Mouse (Mus musculus): Measurements from ENCODE around the gene Dyrk1a. TPM values are rescaled to one million over a fixed set of nuclear protein-coding genes. Genes with fewer than 3 reads are reported as not detected.

The Dyrk1a gene
- polyA plus RNA-seq (2016; fragmentation: Nextera tagmentation; extraction: Ambion mirVana), result 9.8 and 11.6 TPM in 2 replicates

DNA sequence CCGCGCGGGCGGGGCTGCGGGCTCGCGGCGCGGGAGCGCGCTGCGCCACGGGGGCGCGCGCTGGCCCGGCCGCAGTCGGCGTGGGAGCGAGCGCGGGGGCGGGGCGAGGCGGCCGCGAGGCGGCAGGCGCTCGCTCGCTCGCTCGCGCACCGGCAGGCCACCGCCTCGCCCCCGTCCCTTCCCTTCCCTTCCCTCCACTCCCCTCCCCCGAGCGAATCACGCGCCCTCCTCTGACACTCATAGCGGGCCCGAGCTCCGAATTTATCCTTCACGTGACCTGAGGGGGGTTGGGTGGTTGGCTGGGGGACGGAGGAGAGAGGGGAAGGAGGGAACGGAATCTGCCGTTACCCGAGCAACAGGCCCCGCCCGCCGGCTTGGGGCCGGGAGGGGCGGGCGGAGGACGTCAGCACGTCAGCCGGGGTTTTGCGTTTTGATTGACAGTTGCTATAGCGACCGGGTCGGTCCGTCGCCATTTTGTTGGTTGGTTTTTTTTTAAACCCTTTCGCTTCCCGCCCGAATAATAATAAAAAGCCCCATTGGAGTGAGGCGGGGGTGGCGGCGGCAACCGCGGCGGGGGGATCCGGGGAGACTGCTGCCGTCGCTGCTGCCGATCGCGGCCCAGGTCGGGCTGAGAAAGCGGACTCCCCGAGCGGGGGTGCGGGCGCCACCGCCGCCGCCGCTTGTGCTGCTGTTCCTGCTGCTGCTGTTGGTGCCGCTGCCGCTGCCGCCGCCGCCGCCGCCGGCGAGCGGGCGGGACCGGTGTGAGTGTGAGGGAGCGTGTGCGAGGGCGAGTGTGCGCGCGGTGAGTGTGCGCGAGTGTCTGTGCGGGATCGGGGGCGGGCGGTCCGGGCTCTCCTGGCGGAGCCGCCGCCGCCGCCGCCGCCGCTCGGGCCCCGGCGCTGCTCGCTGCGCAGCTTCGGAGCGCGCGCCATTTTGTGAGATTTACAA lies at the start of gene Dyrk1a:
Gene Dyrk1a (plus strand): TSS at position 782 of the 948 bp plus-strand sequence.
- Histone ChIP-seq H3K27ac (peak within 1 kb of the TSS; percentile 100), H3K9me3 (no peaks in the 10 kb centered on the region), H3K9ac (replicated peaks) (peak within 1 kb of the TSS; percentile 99), H3K36me3 (no peaks in the 10 kb centered on the region), H3K4me1 (replicated peaks) (peaks cover 28% of the 10 kb centered on the region), H3K27me3 (no peaks in the 10 kb centered on the region), H3K4me3 (replicated peaks) (peak within 1 kb of the TSS; percentile 97), H3K4me2 (peak within 1 kb of the TSS; percentile 79)
- under 1% methylated on average over 114 of the region's 133 CpGs for WGBS
- ATAC-seq (ENCODE audit: insufficient number of reproducible peaks, insufficient read depth, low FRiP score, low TSS enrichment, low read depth), result peak; percentile 94

DNA sequence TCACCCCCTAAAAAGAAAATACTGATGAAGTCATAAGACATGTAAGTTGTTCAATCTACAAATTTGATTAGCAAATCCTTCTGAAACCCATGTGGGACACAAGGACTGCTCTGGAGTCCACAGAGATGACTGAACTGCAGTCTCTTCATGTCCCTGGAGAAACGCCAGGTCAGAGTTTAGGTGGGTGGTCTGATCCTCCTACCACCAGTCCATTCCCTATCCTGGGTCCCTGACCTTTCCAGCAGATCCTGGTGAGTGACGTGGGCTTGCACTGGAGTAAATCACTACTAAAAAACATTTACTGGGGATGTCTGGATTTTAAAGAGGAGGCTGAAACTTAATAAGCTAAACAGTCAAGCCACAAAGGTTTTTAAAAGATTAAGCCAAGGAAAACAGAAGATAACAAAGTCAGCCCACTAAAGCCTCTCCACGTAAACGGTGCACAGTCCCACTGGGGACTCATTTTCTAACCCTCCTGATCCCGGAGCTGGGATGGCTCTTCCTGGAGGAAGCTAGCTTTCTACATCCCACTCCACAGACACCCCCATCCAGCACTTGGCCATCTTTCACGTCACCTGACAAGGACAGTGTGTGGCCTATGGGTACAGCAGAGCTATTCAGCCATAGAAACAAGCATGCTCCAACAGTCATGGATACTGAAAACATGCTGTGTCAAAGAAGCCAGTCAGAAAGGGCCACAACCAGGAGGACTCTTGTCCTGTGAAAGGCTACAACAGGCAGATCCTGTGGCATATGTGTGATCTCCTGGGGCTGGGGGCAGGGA lies 46.0 kb upstream of the Dyrk1a start:
- no peak overlapping the region for H3K9ac ChIP-seq (replicated peaks)
- H3K4me3 ChIP-seq (replicated peaks), result no peak overlapping the region
- no peak overlapping the region for H3K27ac ChIP-seq
- H3K27me3 ChIP-seq, result no peaks in the 10 kb centered on the region
- ATAC-seq (ENCODE audit: insufficient number of reproducible peaks, insufficient read depth, low FRiP score, low TSS enrichment, low read depth), result no peak
- peaks cover 28% of the 10 kb centered on the region for H3K4me1 ChIP-seq (replicated peaks)
- H3K36me3 ChIP-seq, result 0 out of 2 replicates have a peak, but pooled peaks cover 3% of the 10 kb centered on the region
- 51% methylated on average over 6 of the region's 6 CpGs for WGBS
- H3K4me2 ChIP-seq, result no peak overlapping the region
- no peaks in the 10 kb centered on the region for H3K9me3 ChIP-seq

DNA sequence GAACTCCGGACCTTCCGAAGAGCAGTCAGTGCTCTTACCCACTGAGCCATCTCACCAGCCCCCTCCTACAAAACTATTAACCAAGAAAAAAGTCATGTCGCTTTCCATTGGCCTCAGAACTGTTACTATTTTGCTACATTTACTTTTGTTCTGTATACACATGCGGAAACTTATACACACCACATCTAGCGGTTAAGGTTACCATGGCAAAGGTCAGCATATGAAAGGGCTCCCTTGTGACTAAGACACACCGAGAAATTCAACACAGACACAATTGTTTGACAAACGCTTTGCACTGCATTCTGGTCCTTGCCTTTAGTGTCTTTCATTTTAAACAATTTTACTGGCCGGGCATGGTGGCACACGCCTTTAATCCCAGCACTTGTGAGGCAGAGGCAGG lies 45.1 kb upstream of the Dyrk1a start:
- no peak overlapping the region for H3K4me3 ChIP-seq (replicated peaks)
- ATAC-seq (ENCODE audit: insufficient number of reproducible peaks, insufficient read depth, low FRiP score, low TSS enrichment, low read depth), result no peak

DNA sequence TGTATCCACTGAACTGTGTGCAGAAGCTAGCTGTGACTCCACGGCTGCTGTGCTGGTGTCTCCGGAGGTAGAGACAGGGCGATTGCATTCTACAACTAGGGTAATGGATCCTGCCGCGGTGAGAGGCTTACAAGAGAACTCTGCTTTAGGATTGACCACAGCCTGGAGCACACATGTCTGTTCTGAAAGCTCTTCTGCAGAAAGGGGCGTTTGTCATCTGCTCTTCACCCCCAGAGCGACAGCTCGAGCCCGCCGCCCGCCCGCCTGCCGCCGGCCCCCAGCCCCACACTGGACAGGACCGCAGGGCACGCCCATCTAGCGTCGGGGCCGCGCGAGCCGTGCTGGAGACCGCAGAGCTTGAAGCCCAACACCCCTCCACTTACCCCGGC lies 43.9 kb upstream of the Dyrk1a start:
- no peaks in the 10 kb centered on the region for H3K9me3 ChIP-seq
- no peaks in the 10 kb centered on the region for H3K27me3 ChIP-seq
- H3K4me3 ChIP-seq (replicated peaks), result peak overlapping the region; percentile 72
- peak overlapping the region; percentile 93 for H3K27ac ChIP-seq
- H3K9ac ChIP-seq (replicated peaks), result peak overlapping the region; percentile 74
- H3K36me3 ChIP-seq, result no peaks in the 10 kb centered on the region
- peaks cover 24% of the 10 kb centered on the region for H3K4me1 ChIP-seq (replicated peaks)
- H3K4me2 ChIP-seq, result peak overlapping the region; percentile 66
- peak; percentile 80 for ATAC-seq (ENCODE audit: insufficient number of reproducible peaks, insufficient read depth, low FRiP score, low TSS enrichment, low read depth)
- WGBS, result under 1% methylated on average over 24 of the region's 24 CpGs

More for the DNA sequence above, 45.1 kb upstream of the Dyrk1a start:
- WGBS, result 89% methylated on average over 9 of the region's 9 CpGs
- H3K4me1 ChIP-seq (replicated peaks), result peaks cover 24% of the 10 kb centered on the region
- H3K27ac ChIP-seq, result no peak overlapping the region
- no peaks in the 10 kb centered on the region for H3K27me3 ChIP-seq
- H3K9me3 ChIP-seq, result no peaks in the 10 kb centered on the region
- H3K4me2 ChIP-seq, result peak overlapping the region; percentile 66; the same call in 1 of the 2 replicates
- H3K9ac ChIP-seq (replicated peaks), result no peak overlapping the region
- no peaks in the 10 kb centered on the region for H3K36me3 ChIP-seq

DNA sequence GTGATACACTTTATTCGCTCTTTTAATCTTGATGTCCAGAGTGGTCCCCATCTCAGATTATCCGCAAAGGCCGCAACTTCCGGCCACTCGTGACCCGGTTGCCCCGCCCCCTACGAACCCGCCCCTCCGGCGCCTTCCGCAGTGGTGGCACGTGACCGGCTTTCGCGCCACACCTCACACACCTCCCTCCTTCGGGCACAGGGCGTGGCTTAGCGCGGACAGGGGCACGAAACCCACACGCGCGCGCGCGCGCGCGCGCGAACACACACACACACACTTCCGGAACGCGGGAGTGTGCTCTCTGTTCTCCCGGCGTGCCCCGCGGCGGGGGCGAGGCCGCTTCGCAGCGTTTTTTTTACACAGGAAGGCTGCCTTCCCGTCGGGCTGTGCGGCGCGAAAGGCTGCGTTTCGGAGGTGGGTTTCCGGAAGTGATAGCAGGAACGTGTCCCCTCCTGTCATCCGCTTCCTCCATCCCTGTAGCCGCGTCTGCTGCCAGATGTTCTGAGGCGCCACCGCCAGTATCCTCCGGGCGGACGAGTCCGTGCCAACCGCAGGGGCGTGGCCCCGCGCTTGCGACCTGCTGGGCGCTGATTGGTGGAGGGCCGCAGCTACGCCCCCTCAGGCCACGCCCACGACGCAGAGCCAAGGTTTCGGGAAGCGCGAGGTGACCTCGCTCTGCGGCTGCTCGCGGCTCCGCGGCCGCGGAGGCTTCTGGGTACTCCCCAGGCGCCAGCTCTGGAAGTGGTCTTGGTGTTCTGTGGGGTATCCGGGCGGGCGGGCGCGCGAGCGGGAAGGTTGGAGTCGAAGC lies 43.3 kb upstream of the Dyrk1a start, which contains the start of gene Vps26c:
Gene Vps26c (minus strand): TSS at position 487 of the 808 bp plus-strand sequence.
- no peaks in the 10 kb centered on the region for H3K9me3 ChIP-seq
- under 1% methylated on average over 92 of the region's 93 CpGs for WGBS
- peak within 1 kb of the TSS; percentile 74 for H3K9ac ChIP-seq (replicated peaks)
- H3K36me3 ChIP-seq, result no peaks in the 10 kb centered on the region
- ATAC-seq (ENCODE audit: insufficient number of reproducible peaks, insufficient read depth, low FRiP score, low TSS enrichment, low read depth), result peak; percentile 91
- peak within 1 kb of the TSS; percentile 66 for H3K4me2 ChIP-seq
- no peaks in the 10 kb centered on the region for H3K27me3 ChIP-seq
- peak within 1 kb of the TSS; percentile 93 for H3K27ac ChIP-seq
- H3K4me1 ChIP-seq (replicated peaks), result peaks cover 24% of the 10 kb centered on the region
- H3K4me3 ChIP-seq (replicated peaks), result peak within 1 kb of the TSS; percentile 72

DNA sequence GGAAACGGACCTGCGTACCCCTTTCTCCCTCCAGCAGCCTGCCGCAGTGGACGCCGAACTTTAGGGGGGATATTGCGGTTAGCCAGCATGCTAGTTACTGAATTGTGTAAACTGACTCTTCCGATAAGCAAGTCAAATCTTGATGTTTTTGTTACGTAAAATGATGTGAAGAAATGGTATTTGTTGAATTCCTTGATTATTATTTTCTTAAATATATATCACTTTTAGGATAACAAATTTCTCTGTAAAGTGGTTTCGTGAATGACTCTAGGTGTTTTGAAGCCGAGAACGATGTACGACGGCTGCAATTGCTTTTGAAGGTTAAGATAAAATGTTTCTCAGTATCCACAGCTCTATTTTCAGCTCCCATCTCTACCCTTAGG lies 42.7 kb upstream of the Dyrk1a start:
- H3K27me3 ChIP-seq, result no peaks in the 10 kb centered on the region
- WGBS, result 8% methylated on average over 13 of the region's 13 CpGs
- H3K36me3 ChIP-seq, result no peaks in the 10 kb centered on the region
- H3K9ac ChIP-seq (replicated peaks), result peak overlapping the region; percentile 74
- H3K4me3 ChIP-seq (replicated peaks), result peak overlapping the region; percentile 72
- H3K9me3 ChIP-seq, result no peaks in the 10 kb centered on the region
- peaks cover 24% of the 10 kb centered on the region for H3K4me1 ChIP-seq (replicated peaks)
- peak overlapping the region; percentile 66 for H3K4me2 ChIP-seq
- H3K27ac ChIP-seq, result peak overlapping the region; percentile 93
- no peak for ATAC-seq (ENCODE audit: insufficient number of reproducible peaks, insufficient read depth, low FRiP score, low TSS enrichment, low read depth)

DNA sequence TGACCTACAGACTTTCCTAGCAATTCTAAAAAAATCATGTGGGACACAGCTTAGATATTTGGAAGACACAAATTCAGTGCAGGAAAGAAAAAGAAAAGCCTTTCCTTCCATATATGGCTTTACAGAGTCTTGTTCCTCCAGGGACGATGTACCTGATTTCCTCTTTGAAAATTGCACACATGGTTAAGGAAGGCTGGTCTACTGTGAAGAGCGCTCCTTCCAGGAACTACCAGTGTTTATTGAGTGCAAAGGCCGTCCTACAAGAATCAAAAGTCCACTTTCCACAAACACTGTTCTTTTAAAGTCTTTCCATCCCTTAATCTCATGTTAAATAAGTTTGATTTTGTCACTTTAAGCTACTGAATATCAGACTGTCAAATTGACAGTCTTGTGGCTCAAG lies 42.3 kb upstream of the Dyrk1a start:
- peak overlapping the region; percentile 72 for H3K4me3 ChIP-seq (replicated peaks)
- H3K4me2 ChIP-seq, result peak overlapping the region; percentile 66
- H3K9me3 ChIP-seq, result no peaks in the 10 kb centered on the region
- H3K27ac ChIP-seq, result peak overlapping the region; percentile 93
- H3K36me3 ChIP-seq, result no peaks in the 10 kb centered on the region
- peaks cover 24% of the 10 kb centered on the region for H3K4me1 ChIP-seq (replicated peaks)
- ATAC-seq (ENCODE audit: insufficient number of reproducible peaks, insufficient read depth, low FRiP score, low TSS enrichment, low read depth), result no peak
- H3K27me3 ChIP-seq, result no peaks in the 10 kb centered on the region
- H3K9ac ChIP-seq (replicated peaks), result peak overlapping the region; percentile 74
- 56% methylated on average over 3 of the region's 3 CpGs for WGBS

DNA sequence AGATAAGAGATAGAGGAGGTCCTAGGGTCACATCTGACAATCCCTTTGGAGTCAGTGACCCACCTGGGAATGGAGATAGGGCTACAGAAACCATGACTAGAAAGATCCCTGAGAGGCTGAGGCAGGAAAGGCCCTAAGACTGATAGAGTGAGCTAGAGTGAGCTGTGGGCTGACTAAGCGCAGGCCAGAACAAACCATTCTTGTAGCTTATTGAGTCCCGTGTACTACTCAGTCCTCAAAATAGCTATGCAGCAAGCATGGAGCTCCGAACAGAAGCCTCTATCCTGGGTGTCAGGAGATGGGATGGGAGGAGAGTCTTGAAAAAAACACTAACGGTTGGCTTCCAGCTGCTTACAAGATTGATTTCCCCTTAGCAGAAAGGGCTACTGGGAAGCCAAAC lies 38.5 kb upstream of the Dyrk1a start:
- Histone ChIP-seq H3K4me2 (no peak overlapping the region), H3K4me3 (replicated peaks) (no peak overlapping the region), H3K4me1 (replicated peaks) (peaks cover 9% of the 10 kb centered on the region), H3K9ac (replicated peaks) (no peak overlapping the region), H3K36me3 (no peaks in the 10 kb centered on the region), H3K9me3 (no peaks in the 10 kb centered on the region), H3K27ac (no peak overlapping the region), H3K27me3 (no peaks in the 10 kb centered on the region)
- no peak for ATAC-seq (ENCODE audit: insufficient number of reproducible peaks, insufficient read depth, low FRiP score, low TSS enrichment, low read depth)
- WGBS, result 76% methylated on average over 4 of the region's 4 CpGs

DNA sequence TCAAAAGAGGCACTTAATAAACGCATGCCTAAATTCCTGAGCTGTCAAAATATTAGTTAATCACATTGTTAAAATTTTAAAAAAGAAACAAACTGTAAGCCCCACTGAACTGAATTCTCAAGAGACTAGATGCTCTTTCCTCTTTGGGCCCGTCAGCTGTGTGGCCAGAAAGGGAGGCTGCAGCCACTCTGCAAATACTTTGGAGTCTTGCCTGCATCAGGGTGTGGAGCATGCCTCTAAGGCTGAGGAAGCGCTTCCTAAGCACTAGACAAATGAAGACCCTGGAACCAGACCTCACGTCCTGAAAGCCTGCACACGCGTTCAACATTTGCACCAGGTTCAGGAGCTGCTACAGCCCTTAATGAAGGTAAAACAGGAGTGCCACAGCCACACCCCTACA lies 36.1 kb upstream of the Dyrk1a start:
- 73% methylated on average over 6 of the region's 6 CpGs for WGBS
- H3K9ac ChIP-seq (replicated peaks), result no peak overlapping the region
- H3K4me2 ChIP-seq, result no peak overlapping the region
- no peak overlapping the region for H3K4me3 ChIP-seq (replicated peaks)
- no peak for ATAC-seq (ENCODE audit: insufficient number of reproducible peaks, insufficient read depth, low FRiP score, low TSS enrichment, low read depth)
- H3K36me3 ChIP-seq, result no peaks in the 10 kb centered on the region
- H3K27me3 ChIP-seq, result no peaks in the 10 kb centered on the region
- H3K9me3 ChIP-seq, result no peaks in the 10 kb centered on the region
- H3K4me1 ChIP-seq (replicated peaks), result peaks cover 13% of the 10 kb centered on the region
- no peak overlapping the region for H3K27ac ChIP-seq

DNA sequence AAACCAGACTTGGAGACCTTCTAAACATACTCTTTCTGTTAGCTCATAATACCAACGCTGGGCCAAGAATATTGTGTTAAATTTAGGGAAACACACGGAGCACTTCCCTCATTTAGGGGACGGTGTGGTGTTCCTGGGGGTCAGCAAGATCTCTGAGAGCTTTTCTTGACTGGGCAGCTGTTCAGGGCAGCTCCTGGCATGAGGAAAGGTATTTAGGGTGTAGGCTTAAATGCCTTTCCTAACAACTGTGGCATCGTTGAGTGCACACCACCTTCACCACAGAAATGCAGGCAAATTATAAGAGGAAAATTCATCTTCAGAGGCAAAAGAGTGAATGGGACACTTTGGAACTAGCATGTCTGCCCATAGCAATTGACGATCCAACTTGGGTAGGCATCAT lies 34.1 kb upstream of the Dyrk1a start:
- Histone ChIP-seq H3K9me3 (no peaks in the 10 kb centered on the region), H3K27ac (no peak overlapping the region), H3K4me3 (replicated peaks) (no peak overlapping the region), H3K9ac (replicated peaks) (no peak overlapping the region), H3K4me1 (replicated peaks) (peaks cover 13% of the 10 kb centered on the region), H3K4me2 (no peak overlapping the region), H3K27me3 (no peaks in the 10 kb centered on the region), H3K36me3 (no peaks in the 10 kb centered on the region)
- 87% methylated on average over 5 of the region's 5 CpGs for WGBS
- no peak for ATAC-seq (ENCODE audit: insufficient number of reproducible peaks, insufficient read depth, low FRiP score, low TSS enrichment, low read depth)

All from limb, embryonic 12.5 days (tissue).